8 mouse cellular contexts compared by ENCODE assay signal in genomic region chr7:25627431-25628322, GRCm38 (mm10). TPM values are rescaled to one million over a fixed set of nuclear protein-coding genes. Genes with fewer than 3 reads are reported as not detected.
A peak's percentile ranks its signal among the peaks of the same experiment; 100 is the strongest.
DNase-seq lines count a peak whose midpoint lies in the region; ATAC-seq and TF ChIP-seq lines count a peak whose summit lies in the region.

No protein-coding gene starts in this region.

- ATAC-seq in hindbrain, embryonic 14.5 days (ENCODE audit: low FRiP score) = no peak
- peak; percentile 79 for ATAC-seq in liver, embryonic 12.5 days

- 9% methylated on average over 38 of the region's 38 CpGs for WGBS in bone marrow, adult 2 months
- WGBS in hindbrain, embryonic 14.5 days = 19% methylated on average over 38 of the region's 38 CpGs
- WGBS in liver, embryonic 12.5 days (ENCODE audit: insufficient replicate concordance) = 18% methylated on average over 38 of the region's 38 CpGs

- H3K4me3 ChIP-seq in E14TG2a.4 (replicated peaks; ENCODE audit: low read length) (peak overlapping the region; percentile 61), myocyte (peak overlapping the region; percentile 16)
- peak overlapping the region; percentile 63 for H3K4me3 ChIP-seq in bone marrow, adult 2 months (replicated peaks; ENCODE audit: control insufficient read depth, low read depth, low read length)
- peak overlapping the region; percentile 9 for H3K4me3 ChIP-seq in hindbrain, embryonic 14.5 days (replicated peaks; ENCODE audit: low read length)
- H3K4me3 ChIP-seq in liver, embryonic 12.5 days = peak overlapping the region; percentile 56

- no peak for TF ChIP-seq CTCF in E14TG2a.4 (conservative IDR thresholded peaks at IDR 0.05; ENCODE audit: low read length)
- TF ChIP-seq CTCF in bone marrow, adult 2 months (IDR thresholded peaks at IDR 0.05; ENCODE audit: control insufficient read depth, insufficient read depth, low read length) = peak; percentile 2; the same call in 1 of the 2 replicates

- H3K36me3 ChIP-seq in E14TG2a.4 (ENCODE audit: insufficient read depth, low read length) = peaks cover 76% of the 10 kb centered on the region
- peaks cover 51% of the 10 kb centered on the region for H3K36me3 ChIP-seq in hindbrain, embryonic 14.5 days (replicated peaks; ENCODE audit: control insufficient read depth, insufficient read depth)
- H3K36me3 ChIP-seq in liver, embryonic 12.5 days = peaks cover 51% of the 10 kb centered on the region
- H3K36me3 ChIP-seq in myocyte (ENCODE audit: control insufficient read depth, insufficient read depth) = no peaks in the 10 kb centered on the region

- no peaks in the 10 kb centered on the region for H3K9me3 ChIP-seq in E14TG2a.4 (ENCODE audit: low read length)
- H3K9me3 ChIP-seq in hindbrain, embryonic 14.5 days (ENCODE audit: control insufficient read depth, low read length) = no peaks in the 10 kb centered on the region
- H3K9me3 ChIP-seq in liver, embryonic 12.5 days (replicated peaks) = no peaks in the 10 kb centered on the region

- DNase-seq in forelimb bud, embryonic 11.5 days (ENCODE audit: low read depth, low spot score) = peak; percentile 19
- DNase-seq in hindbrain, embryonic 14.5 days (ENCODE audit: low spot score) = no peak
- DNase-seq in thymus, postnatal 25 days = peak; percentile 77
- DNase-seq in right cerebral cortex, adult 18-20 months = no peak

- H3K9ac ChIP-seq in hindbrain, embryonic 14.5 days = no peak overlapping the region
- peak overlapping the region; percentile 69 for H3K9ac ChIP-seq in liver, embryonic 12.5 days

- peak overlapping the region; percentile 40 for H3K27ac ChIP-seq in bone marrow, adult 2 months (ENCODE audit: control insufficient read depth, insufficient read depth, low read depth, low read length, poor library complexity)
- H3K27ac ChIP-seq in hindbrain, embryonic 14.5 days = no peak overlapping the region
- peak overlapping the region; percentile 59; the same call in 1 of the 2 replicates for H3K27ac ChIP-seq in liver, embryonic 12.5 days

- H3K4me1 ChIP-seq in E14TG2a.4 (replicated peaks; ENCODE audit: low read depth, low read length) = peaks cover 57% of the 10 kb centered on the region
- peaks cover 6% of the 10 kb centered on the region for H3K4me1 ChIP-seq in bone marrow, adult 2 months (ENCODE audit: control insufficient read depth, insufficient read depth, low read length)
- H3K4me1 ChIP-seq in hindbrain, embryonic 14.5 days (replicated peaks; ENCODE audit: control insufficient read depth, insufficient read depth, low read length) = peaks cover 9% of the 10 kb centered on the region; the same call in 1 of the 2 replicates
- peaks cover 34% of the 10 kb centered on the region for H3K4me1 ChIP-seq in liver, embryonic 12.5 days

- H3K79me2 ChIP-seq in myocyte (ENCODE audit: control insufficient read depth, insufficient read depth) = no peaks in the 10 kb centered on the region

- peak overlapping the region; percentile 43 for H3K4me2 ChIP-seq in hindbrain, embryonic 14.5 days (replicated peaks)
- peak overlapping the region; percentile 88 for H3K4me2 ChIP-seq in liver, embryonic 12.5 days
- peak overlapping the region; percentile 89 for H3K4me2 ChIP-seq in myocyte (ENCODE audit: low read depth)

- no peak overlapping the region for H3ac ChIP-seq in myocyte (ENCODE audit: control insufficient read depth, insufficient read length)

- H3K27me3 ChIP-seq in E14TG2a.4 (ENCODE audit: insufficient read depth, low read length) (peaks cover 3% of the 10 kb centered on the region; the same call in 1 of the 2 replicates), myocyte (ENCODE audit: control insufficient read depth, insufficient read depth, insufficient read length) (no peaks in the 10 kb centered on the region)
- peaks cover 19% of the 10 kb centered on the region for H3K27me3 ChIP-seq in hindbrain, embryonic 14.5 days (ENCODE audit: control insufficient read depth, insufficient read depth, low read length)
- H3K27me3 ChIP-seq in liver, embryonic 12.5 days (replicated peaks) = 0 out of 2 replicates have a peak, but pooled peaks cover 12% of the 10 kb centered on the region

- peak; percentile 28; the same call in 1 of the 2 replicates for TF ChIP-seq POLR2A in bone marrow, adult 2 months (IDR thresholded peaks at IDR 0.05; ENCODE audit: borderline replicate concordance, control insufficient read depth, low read depth, low read length)
- TF ChIP-seq POLR2A in myocyte (IDR thresholded peaks at IDR 0.05; ENCODE audit: insufficient read length, low read depth) = peak; percentile 38

TF ChIP-seq in myocyte, 11 proteins besides CTCF, POLR2A, EP300 and RAD21:
- no peak for TF ChIP-seq REST (IDR thresholded peaks at IDR 0.05; ENCODE audit: insufficient read depth, insufficient read length)
- no peak for TF ChIP-seq CEBPB (IDR thresholded peaks at IDR 0.05; ENCODE audit: insufficient read depth, poor library complexity, severe bottlenecking)
- no peak for TF ChIP-seq TCF12 (IDR thresholded peaks at IDR 0.05; ENCODE audit: insufficient read depth, poor library complexity, severe bottlenecking)
- TF ChIP-seq USF1 (IDR thresholded peaks at IDR 0.05; ENCODE audit: low read depth) = no peak
- TF ChIP-seq MYOG (IDR thresholded peaks at IDR 0.05; ENCODE audit: control insufficient read depth in 1 of 3, insufficient read depth in 1 of 3, insufficient read length in 2 of 3, low read depth in 2 of 3) = no peak
- no peak for TF ChIP-seq E2F4 (IDR thresholded peaks at IDR 0.05; ENCODE audit: insufficient read depth)
- no peak for TF ChIP-seq POLR2AphosphoS2 (IDR thresholded peaks at IDR 0.05; ENCODE audit: insufficient read length, low read depth)
- no peak for TF ChIP-seq MYOD1 (IDR thresholded peaks at IDR 0.05; ENCODE audit: control insufficient read depth in 1 of 3, insufficient read length in 2 of 3, low read depth in 2 of 3)

RNA-seq across cellular contexts. Expression of gene B3gnt8, which starts 1.2 kb away (rescaled TPM):
- 15.2 and 26.9 TPM in 2 replicates for polyA plus RNA-seq in bone marrow, adult 2 months (2011; ENCODE audit: insufficient read depth, insufficient read length, low replicate concordance, missing spikeins)
- polyA plus RNA-seq in hindbrain, embryonic 14.5 days (2014; fragmentation: Nextera tagmentation; extraction: Ambion mirVana) = 0.27 and 0.43 TPM in 2 replicates
- polyA plus RNA-seq in liver, embryonic 12.5 days (2016; fragmentation: Nextera tagmentation; extraction: Ambion mirVana) = 2.6 and 2.9 TPM in 2 replicates
- polyA plus RNA-seq in myocyte (2012; fragmentation: generic; extraction: Trizol) = 3.1 TPM

RNA-seq across cellular contexts. Expression of gene Dmac2, which starts 8.5 kb away (rescaled TPM):
- polyA plus RNA-seq in bone marrow, adult 2 months (2011; ENCODE audit: insufficient read depth, insufficient read length, low replicate concordance, missing spikeins) = 11.5 and 23.1 TPM in 2 replicates
- polyA plus RNA-seq in hindbrain, embryonic 14.5 days (2014; fragmentation: Nextera tagmentation; extraction: Ambion mirVana) = 43.3 and 43.8 TPM in 2 replicates
- 12.4 and 15.9 TPM in 2 replicates for polyA plus RNA-seq in liver, embryonic 12.5 days (2016; fragmentation: Nextera tagmentation; extraction: Ambion mirVana)
- polyA plus RNA-seq in myocyte (2012; fragmentation: generic; extraction: Trizol) = 13.0 TPM

RNA-seq across cellular contexts. Expression of gene Erich4, which starts 12.0 kb away (rescaled TPM):
- not detected in 2 replicates for polyA plus RNA-seq in bone marrow, adult 2 months (2011; ENCODE audit: insufficient read depth, insufficient read length, low replicate concordance, missing spikeins)
- polyA plus RNA-seq in hindbrain, embryonic 14.5 days (2014; fragmentation: Nextera tagmentation; extraction: Ambion mirVana) = not detected in 2 replicates
- 0.13 and 0.14 TPM in 2 replicates for polyA plus RNA-seq in liver, embryonic 12.5 days (2016; fragmentation: Nextera tagmentation; extraction: Ambion mirVana)
- polyA plus RNA-seq in myocyte (2012; fragmentation: generic; extraction: Trizol) = not detected

RNA-seq across cellular contexts. Expression of gene Bckdha, which starts 31.1 kb away (rescaled TPM):
- 26.3 and 36.1 TPM in 2 replicates for polyA plus RNA-seq in bone marrow, adult 2 months (2011; ENCODE audit: insufficient read depth, insufficient read length, low replicate concordance, missing spikeins)
- polyA plus RNA-seq in hindbrain, embryonic 14.5 days (2014; fragmentation: Nextera tagmentation; extraction: Ambion mirVana) = 33.0 and 37.3 TPM in 2 replicates
- 21.0 and 21.7 TPM in 2 replicates for polyA plus RNA-seq in liver, embryonic 12.5 days (2016; fragmentation: Nextera tagmentation; extraction: Ambion mirVana)
- 54.9 TPM for polyA plus RNA-seq in myocyte (2012; fragmentation: generic; extraction: Trizol)

RNA-seq across cellular contexts. Expression of gene Exosc5, which starts 31.3 kb away (rescaled TPM):
- 21.7 and 39.8 TPM in 2 replicates for polyA plus RNA-seq in bone marrow, adult 2 months (2011; ENCODE audit: insufficient read depth, insufficient read length, low replicate concordance, missing spikeins)
- 31.5 and 39.7 TPM in 2 replicates for polyA plus RNA-seq in hindbrain, embryonic 14.5 days (2014; fragmentation: Nextera tagmentation; extraction: Ambion mirVana)
- polyA plus RNA-seq in liver, embryonic 12.5 days (2016; fragmentation: Nextera tagmentation; extraction: Ambion mirVana) = 80.4 and 82.2 TPM in 2 replicates
- polyA plus RNA-seq in myocyte (2012; fragmentation: generic; extraction: Trizol) = 43.5 TPM

Comparison
In these comparisons a context has a peak if more than half of its experiments do, and no peak if none do; other contexts are left out.
1. H3K4me3 ChIP-seq: peak in every context shown above with its lines; median percentile 63 in bone marrow, adult 2 months; 61 in E14TG2a.4; 56 in liver, embryonic 12.5 days; 16 in myocyte; 9 in hindbrain, embryonic 14.5 days.
2. DNase-seq: peak in forelimb bud, embryonic 11.5 days (single experiment) and thymus, postnatal 25 days (single experiment); none in hindbrain, embryonic 14.5 days (single experiment) and right cerebral cortex, adult 18-20 months (single experiment).
3. Peak in every context shown above with its lines, with median percentiles within 50 percentile points of each other: H3K4me2 ChIP-seq.